In genomic region chr3:96398911-96399310, GRCm38 (mm10) we compare ENCODE assay signal across 18 mouse cellular contexts. TPM values are rescaled to one million over a fixed set of nuclear protein-coding genes. Genes with fewer than 3 reads are reported as not detected.
DNase-seq lines count a peak whose midpoint lies in the region; ATAC-seq and TF ChIP-seq lines count a peak whose summit lies in the region.
"Had no signal": no experiment of that assay in that cellular context is flagged by ENCODE, and none has a peak within 500 bp of the region (broad histone marks: within the 10 kb centered on the region; RNA-seq: fewer than 3 reads in every experiment).

No protein-coding gene starts in this region.

- no peak overlapping the region for H3K27ac ChIP-seq in limb, embryonic 11.5 days (replicated peaks; ENCODE audit: low read depth, low read length)
- no peak overlapping the region for H3K27ac ChIP-seq in limb, embryonic 10.5 days
- no peak overlapping the region for H3K27ac ChIP-seq in CH12.LX (ENCODE audit: insufficient read depth, low read depth)
- no peak overlapping the region for H3K27ac ChIP-seq in liver, embryonic 12.5 days
- H3K27ac ChIP-seq: gastrocnemius, adult 2 months; hindbrain, embryonic 12.5 days; layer of hippocampus, adult 2 months; limb, embryonic 13.5 days had no signal

- H3K36me3 ChIP-seq in limb, embryonic 11.5 days (ENCODE audit: control insufficient read depth, insufficient read depth, low read length) = no peaks in the 10 kb centered on the region
- H3K36me3 ChIP-seq in limb, embryonic 10.5 days = no peaks in the 10 kb centered on the region
- no peaks in the 10 kb centered on the region for H3K36me3 ChIP-seq in CH12.LX (replicated peaks in 1 of 2; ENCODE audit: control insufficient read depth in 1 of 2, insufficient read depth in 1 of 2, low read length in 1 of 2)
- no peaks in the 10 kb centered on the region for H3K36me3 ChIP-seq in liver, embryonic 12.5 days
- H3K36me3 ChIP-seq: hindbrain, embryonic 12.5 days; limb, embryonic 13.5 days had no signal

- no peak for TF ChIP-seq EP300 in CH12.LX (IDR thresholded peaks at IDR 0.05; ENCODE audit: low read length)

- DNase-seq in limb, embryonic 11.5 days (ENCODE audit: low spot score) = peak; percentile 71
- DNase-seq in limb, embryonic 10.5 days (ENCODE audit: low spot score) = no peak
- DNase-seq in CH12.LX (ENCODE audit: extremely low read depth) = peak; percentile 78
- DNase-seq in c-Kit-positive CD71-negative TER-119-negative erythroid progenitor cells, embryonic 14.5 days (ENCODE audit: low read depth) = peak; percentile 48
- DNase-seq in cerebellum, postnatal 10 days = no peak
- DNase-seq in layer of hippocampus, adult 9-10 months (ENCODE audit: low spot score) = no peak
- DNase-seq: gastrocnemius, adult 2 months; kidney, adult 8-10 months; lung, postnatal 36 days had no signal

- no peak for ATAC-seq in limb, embryonic 11.5 days (ENCODE audit: insufficient number of reproducible peaks, low FRiP score, low TSS enrichment, low read depth)
- ATAC-seq in liver, embryonic 12.5 days = peak; percentile 26; the same call in 1 of the 2 replicates
- no peak for ATAC-seq in monocyte, adult 5-6 weeks (replicated peaks; ENCODE audit: insufficient number of reproducible peaks, low FRiP score, low TSS enrichment, poor library complexity, severe bottlenecking)
- ATAC-seq: CD4-positive, CD25-positive, alpha-beta regulatory T cell, adult 4 months had no signal

- in situ Hi-C loops in CH12.LX (cut with MboI; ENCODE audit: low pct_ligation_motif_present, low pct_unique_long_range_greater_than_20kb, low sequenced_read_pairs) = no loop called here

- H3K9ac ChIP-seq in limb, embryonic 11.5 days (ENCODE audit: low read length) = no peak overlapping the region
- no peak overlapping the region; the same call in 1 of the 2 replicates for H3K9ac ChIP-seq in CH12.LX (ENCODE audit: insufficient read depth, low read depth)
- H3K9ac ChIP-seq in liver, embryonic 12.5 days = no peak overlapping the region
- H3K9ac ChIP-seq: hindbrain, embryonic 12.5 days; limb, embryonic 13.5 days had no signal

- H3K4me3 ChIP-seq in limb, embryonic 11.5 days (ENCODE audit: low read depth, low read length) = no peak overlapping the region
- H3K4me3 ChIP-seq in limb, embryonic 10.5 days = no peak overlapping the region
- peak overlapping the region in 1 of 3 experiments; percentile 25 for H3K4me3 ChIP-seq in CH12.LX (replicated peaks in 1 of 3; ENCODE audit: low read depth in 2 of 3, low read length in 2 of 3, poor library complexity in 1 of 3)
- no peak overlapping the region for H3K4me3 ChIP-seq in liver, embryonic 12.5 days
- H3K4me3 ChIP-seq: gastrocnemius, adult 2 months; hindbrain, embryonic 12.5 days; layer of hippocampus, adult 2 months; limb, embryonic 13.5 days had no signal

- WGBS in limb, embryonic 11.5 days = 2% methylated on average over 5 of the region's 5 CpGs
- 3% methylated on average over 5 of the region's 5 CpGs for WGBS in limb, embryonic 10.5 days
- under 1% methylated on average over 5 of the region's 5 CpGs for WGBS in liver, embryonic 12.5 days (ENCODE audit: insufficient replicate concordance)

- 0 out of 2 replicates have a peak, but pooled peaks cover 2% of the 10 kb centered on the region for H3K4me1 ChIP-seq in limb, embryonic 11.5 days (ENCODE audit: control insufficient read depth, insufficient read depth, low read length)
- H3K4me1 ChIP-seq in limb, embryonic 10.5 days = peaks cover 7% of the 10 kb centered on the region
- H3K4me1 ChIP-seq in CH12.LX (ENCODE audit: control insufficient read depth in 1 of 2, insufficient read depth in 2 of 2) = peaks cover 4 to 42% of the 10 kb centered on the region in 2 experiments
- peaks cover 23% of the 10 kb centered on the region for H3K4me1 ChIP-seq in liver, embryonic 12.5 days
- H3K4me1 ChIP-seq: hindbrain, embryonic 12.5 days had no signal

- TF ChIP-seq CTCF in CH12.LX (conservative IDR thresholded peaks at IDR 0.05 in 1 of 2, IDR thresholded peaks at IDR 0.05 in 1 of 2; ENCODE audit: low read depth in 2 of 2, low read length in 2 of 2) = no peak

- dilution Hi-C loops in CH12.LX (cut with MboI; ENCODE audit: extremely low pct_ligation_motif_present, extremely low pct_unique_long_range_greater_than_20kb, low sequenced_read_pairs) = no loop called here

- H3K9me3 ChIP-seq in limb, embryonic 11.5 days (ENCODE audit: control insufficient read depth, low read length) = no peaks in the 10 kb centered on the region
- H3K9me3 ChIP-seq in limb, embryonic 10.5 days (replicated peaks) = no peaks in the 10 kb centered on the region
- H3K9me3 ChIP-seq in CH12.LX (replicated peaks; ENCODE audit: low read length) = peaks cover 5% of the 10 kb centered on the region
- H3K9me3 ChIP-seq in liver, embryonic 12.5 days (replicated peaks) = no peaks in the 10 kb centered on the region
- H3K9me3 ChIP-seq: hindbrain, embryonic 12.5 days; limb, embryonic 13.5 days had no signal

- H3K4me2 ChIP-seq in limb, embryonic 11.5 days (ENCODE audit: low read depth, severe bottlenecking) = no peak overlapping the region
- peak overlapping the region; percentile 72 for H3K4me2 ChIP-seq in CH12.LX (ENCODE audit: insufficient read depth, low read depth, poor library complexity, severe bottlenecking)
- 0 out of 2 replicates have a peak overlapping the region, but pooled peaks have one; percentile 15 for H3K4me2 ChIP-seq in liver, embryonic 12.5 days
- H3K4me2 ChIP-seq: heart, embryonic 11.5 days; hindbrain, embryonic 12.5 days; limb, embryonic 13.5 days had no signal

- no peaks in the 10 kb centered on the region for H3K79me2 ChIP-seq in CH12.LX (replicated peaks; ENCODE audit: control insufficient read depth, extremely low read depth, insufficient read depth, poor library complexity, severe bottlenecking)

- no peak for TF ChIP-seq POLR2A in CH12.LX (IDR thresholded peaks at IDR 0.05; ENCODE audit: low read depth, low read length)

- no peak for TF ChIP-seq RAD21 in CH12.LX (IDR thresholded peaks at IDR 0.05; ENCODE audit: low read depth, low read length)

- peaks cover 40% of the 10 kb centered on the region for H3K27me3 ChIP-seq in limb, embryonic 11.5 days (ENCODE audit: control insufficient read depth, insufficient read depth, low read length)
- H3K27me3 ChIP-seq in limb, embryonic 10.5 days (ENCODE audit: low read depth, poor library complexity, severe bottlenecking) = peaks cover 94% of the 10 kb centered on the region
- no peaks in the 10 kb centered on the region for H3K27me3 ChIP-seq in CH12.LX (replicated peaks)
- H3K27me3 ChIP-seq in liver, embryonic 12.5 days (replicated peaks) = peaks cover 82% of the 10 kb centered on the region

TF ChIP-seq in CH12.LX, 34 proteins besides CTCF, POLR2A, EP300 and RAD21:
- TF ChIP-seq TBP (conservative IDR thresholded peaks at IDR 0.05; ENCODE audit: low read depth, low read length) (peak; percentile 100), MAFK (IDR thresholded peaks at IDR 0.05; ENCODE audit: insufficient replicate concordance, low read length) (peak; percentile 94), ELF1 (IDR thresholded peaks at IDR 0.05; ENCODE audit: low read depth, low read length) (peak; percentile 96), UBTF (IDR thresholded peaks at IDR 0.05; ENCODE audit: low read depth, low read length) (no peak), E2F4 (IDR thresholded peaks at IDR 0.05; ENCODE audit: insufficient replicate concordance, low read depth, low read length) (peak; percentile 90), MXI1 (IDR thresholded peaks at IDR 0.05; ENCODE audit: low read depth, low read length) (no peak)
TF ChIP-seq in CH12.LX: peak in this region for 4.

RNA-seq across cellular contexts. Expression of gene BC107364, which starts 53.2 kb away (rescaled TPM):
- not detected in 2 replicates for polyA plus RNA-seq in limb, embryonic 11.5 days (2014; fragmentation: Nextera tagmentation; extraction: Ambion mirVana)
- polyA plus RNA-seq in limb, embryonic 10.5 days (2016; fragmentation: Nextera tagmentation; extraction: Ambion mirVana) = 0.14 TPM in 1 of 2 replicates, not detected in the other
- total RNA-seq in CH12.LX (2012; rRNA removed) (0.13 TPM in 1 of 2 replicates, not detected in the other), CH12.LX (2014; rRNA removed) (not detected in 2 replicates)
- polyA plus RNA-seq in CH12.LX (2012; ENCODE audit: insufficient read length, low read depth) = not detected in 2 replicates
- polyA plus RNA-seq in liver, embryonic 12.5 days (2016; fragmentation: Nextera tagmentation; extraction: Ambion mirVana) = not detected in 2 replicates
- not detected in 3 replicates for total RNA-seq in monocyte, adult 5-6 weeks (2017)
- total RNA-seq: common myeloid progenitor, adult 5-6 weeks; gastrocnemius, adult 2 months; layer of hippocampus, adult 2 months had no signal
- polyA plus RNA-seq: CD4-positive, CD25-positive, alpha-beta regulatory T cell, adult 4 months; hindbrain, embryonic 12.5 days; limb, embryonic 13.5 days; spleen, adult 2 months had no signal

Comparison
In these comparisons a context has a peak if more than half of its experiments do, and no peak if none do; other contexts are left out.
1. DNase-seq: peak in limb, embryonic 11.5 days (single experiment), CH12.LX (single experiment) and c-Kit-positive CD71-negative TER-119-negative erythroid progenitor cells, embryonic 14.5 days (single experiment); none in limb, embryonic 10.5 days (single experiment), cerebellum, postnatal 10 days (0 of 2) and layer of hippocampus, adult 9-10 months (single experiment).